Mouse (Mus musculus) stomach, embryonic 14.5 days (tissue): ENCODE data around the gene Zfp207. TPM values are rescaled to one million over a fixed set of nuclear protein-coding genes. Genes with fewer than 3 reads are reported as not detected.

Experiments used
- ATAC-seq: fragments of 200-750 bp; cut with Nextera tagmentation; 2 replicates; pipeline ENCODE4 v1.8.0; 2017; ENCODE audit warnings: low read depth, moderate TSS enrichment; ENCODE audit not compliant: insufficient number of reproducible peaks, insufficient read depth, low FRiP score
- H3K27ac ChIP-seq: fragments of 300-500 bp; sonication (generic); 2 replicates; pipeline ENCODE4 v1.5.1; 2014; ENCODE audit warnings: mild to moderate bottlenecking, low read length, moderate library complexity, mixed read lengths
- H3K27me3 ChIP-seq: fragments of 300-500 bp; sonication (generic); 2 replicates; pipeline ENCODE4 v1.6.1; 2014; ENCODE audit warnings: low read length, control low read depth, mixed read lengths; ENCODE audit not compliant: control insufficient read depth, insufficient read depth
- H3K36me3 ChIP-seq: fragments of 300-500 bp; sonication (generic); 2 replicates; pipeline ENCODE4 v1.6.1; 2014; ENCODE audit warnings: mild to moderate bottlenecking, control low read depth, low read length, moderate library complexity, mixed read lengths; ENCODE audit not compliant: control insufficient read depth, insufficient read depth
- H3K4me1 ChIP-seq: fragments of 300-500 bp; sonication (generic); 2 replicates; pipeline ENCODE4 v1.6.1; 2014; ENCODE audit warnings: low read length, control low read depth, mixed read lengths; ENCODE audit not compliant: control insufficient read depth, insufficient read depth
- H3K4me2 ChIP-seq: fragments of 300-500 bp; sonication (generic); replicated peaks from 2 replicates; pipeline ENCODE4 v1.6.1; 2014; ENCODE audit warnings: low read depth, low read length, control low read depth
- H3K4me3 ChIP-seq: fragments of 300-500 bp; sonication (generic); 2 replicates; pipeline ENCODE4 v1.5.1; 2014; ENCODE audit warnings: low read depth, low read length, control low read depth
- H3K9ac ChIP-seq: fragments of 300-500 bp; sonication (generic); replicated peaks from 2 replicates; pipeline ENCODE4 v1.6.1; 2014; ENCODE audit warnings: low read depth, mild to moderate bottlenecking, control low read depth, low read length, moderate library complexity, mixed read lengths
- H3K9me3 ChIP-seq: fragments of 300-500 bp; sonication (generic); 2 replicates; pipeline ENCODE4 v1.6.1; 2016; ENCODE audit warnings: low read depth, low read length, control low read depth; ENCODE audit not compliant: control insufficient read depth
- WGBS: fragments of 180-500 bp; shearing (Covaris S2); extraction: QIAGEN DNeasy Blood & Tissue Kit; methylation state at CpG from one replicate; pipeline ENCODE4 v1.1.7; 2014; 5-methylcytosine and 5-hydroxymethylcytosine counted together
- polyA plus RNA-seq: library from polyadenylated mRNA; unstranded; fragments of >200 nt; fragmentation: Nextera tagmentation; extraction: Ambion mirVana; gene quantifications from 2 replicates; pipeline ENCODE4 v1.2.1, GENCODE M21; 2014

The Zfp207 gene
- polyA plus RNA-seq, result 270 and 271 TPM in 2 replicates

- no peaks in the 10 kb centered on the region for H3K9me3 ChIP-seq
- H3K4me1 ChIP-seq, result peaks cover 15% of the 10 kb centered on the region; the same call in 1 of the 2 replicates
- H3K4me3 ChIP-seq, result peak within 1 kb of the TSS; percentile 70
- peak within 1 kb of the TSS; percentile 72 for H3K27ac ChIP-seq
- under 1% methylated on average over 33 of the region's 33 CpGs for WGBS
- H3K4me2 ChIP-seq, result peak within 1 kb of the TSS; percentile 73
- peak; percentile 91 for ATAC-seq
- H3K27me3 ChIP-seq, result no peaks in the 10 kb centered on the region
- peaks cover 17% of the 10 kb centered on the region; the same call in 1 of the 2 replicates for H3K36me3 ChIP-seq
- peak within 1 kb of the TSS; percentile 97 for H3K9ac ChIP-seq
These were observed at the start of gene Zfp207 for GRCm38 (mm10) chr11:80383019-80383625. Gene Zfp207 (plus strand): TSS chr11:80383279.

- H3K9ac ChIP-seq, result no peak overlapping the region
- no peak overlapping the region for H3K27ac ChIP-seq
- no peak overlapping the region for H3K4me3 ChIP-seq
- no peaks in the 10 kb centered on the region for H3K4me1 ChIP-seq
- H3K9me3 ChIP-seq, result no peaks in the 10 kb centered on the region
- WGBS, result 3% methylated on average over 7 of the region's 7 CpGs
- H3K4me2 ChIP-seq, result no peak overlapping the region
- H3K36me3 ChIP-seq, result no peaks in the 10 kb centered on the region
- no peak for ATAC-seq
- no peaks in the 10 kb centered on the region for H3K27me3 ChIP-seq
These were observed 47.3 kb upstream of the Zfp207 start for GRCm38 (mm10) chr11:80335609-80336350.

GRCm38 (mm10) chr11:80336351-80336730 lies 46.7 kb upstream of the Zfp207 start:
- ATAC-seq, result no peak
- Histone ChIP-seq H3K27me3 (no peaks in the 10 kb centered on the region), H3K36me3 (no peaks in the 10 kb centered on the region), H3K4me1 (no peaks in the 10 kb centered on the region), H3K4me3 (no peak overlapping the region), H3K4me2 (no peak overlapping the region), H3K9me3 (no peaks in the 10 kb centered on the region), H3K9ac (no peak overlapping the region), H3K27ac (no peak overlapping the region)
- 29% methylated on average over 6 of the region's 6 CpGs for WGBS

GRCm38 (mm10) chr11:80342482-80342881 lies 40.6 kb upstream of the Zfp207 start:
- no peaks in the 10 kb centered on the region for H3K9me3 ChIP-seq
- no peaks in the 10 kb centered on the region for H3K36me3 ChIP-seq
- H3K4me1 ChIP-seq, result no peaks in the 10 kb centered on the region
- no peak overlapping the region for H3K27ac ChIP-seq
- no peaks in the 10 kb centered on the region for H3K27me3 ChIP-seq
- no peak for ATAC-seq
- H3K4me2 ChIP-seq, result no peak overlapping the region
- 16% methylated on average over 2 of the region's 2 CpGs for WGBS
- H3K9ac ChIP-seq, result no peak overlapping the region
- no peak overlapping the region for H3K4me3 ChIP-seq

- Histone ChIP-seq H3K36me3 (no peaks in the 10 kb centered on the region; the same call in 1 of the 2 replicates), H3K4me1 (no peaks in the 10 kb centered on the region), H3K4me3 (no peak overlapping the region), H3K27me3 (no peaks in the 10 kb centered on the region), H3K4me2 (no peak overlapping the region), H3K9me3 (no peaks in the 10 kb centered on the region), H3K9ac (no peak overlapping the region), H3K27ac (no peak overlapping the region)
- no peak for ATAC-seq
- WGBS, result 68% methylated on average over 5 of the region's 5 CpGs
These were observed 31.1 kb upstream of the Zfp207 start for GRCm38 (mm10) chr11:80351832-80352430.

- H3K27me3 ChIP-seq, result no peaks in the 10 kb centered on the region
- H3K9ac ChIP-seq, result no peak overlapping the region
- no peaks in the 10 kb centered on the region; the same call in 1 of the 2 replicates for H3K36me3 ChIP-seq
- H3K27ac ChIP-seq, result no peak overlapping the region
- H3K4me2 ChIP-seq, result no peak overlapping the region
- H3K4me3 ChIP-seq, result no peak overlapping the region
- no peaks in the 10 kb centered on the region for H3K9me3 ChIP-seq
- ATAC-seq, result no peak
- H3K4me1 ChIP-seq, result no peaks in the 10 kb centered on the region
- 37% methylated on average over 4 of the region's 4 CpGs for WGBS
These were observed 28.2 kb upstream of the Zfp207 start for GRCm38 (mm10) chr11:80354832-80355231.

GRCm38 (mm10) chr11:80368949-80369348 lies 14.1 kb upstream of the Zfp207 start:
- H3K36me3 ChIP-seq, result peaks cover 36% of the 10 kb centered on the region
- H3K9me3 ChIP-seq, result no peaks in the 10 kb centered on the region
- no peak for ATAC-seq

GRCm38 (mm10) chr11:80376651-80377050 lies 6.4 kb upstream of the Zfp207 start:
- H3K4me1 ChIP-seq, result no peaks in the 10 kb centered on the region
- no peak overlapping the region for H3K4me2 ChIP-seq
- WGBS, result 49% methylated on average over 4 of the region's 4 CpGs
- no peak overlapping the region for H3K4me3 ChIP-seq
- no peak for ATAC-seq
- peaks cover 14% of the 10 kb centered on the region for H3K36me3 ChIP-seq
- no peak overlapping the region for H3K27ac ChIP-seq
- no peaks in the 10 kb centered on the region for H3K27me3 ChIP-seq
- no peak overlapping the region for H3K9ac ChIP-seq
- no peaks in the 10 kb centered on the region for H3K9me3 ChIP-seq

More at GRCm38 (mm10) chr11:80368949-80369348, 14.1 kb upstream of the Zfp207 start:
- Histone ChIP-seq H3K27ac (no peak overlapping the region), H3K4me2 (no peak overlapping the region), H3K27me3 (no peaks in the 10 kb centered on the region), H3K4me1 (no peaks in the 10 kb centered on the region), H3K9ac (no peak overlapping the region), H3K4me3 (no peak overlapping the region)
- 81% methylated on average over 1 of the region's 1 CpGs for WGBS
